In the genomic region with DNA sequence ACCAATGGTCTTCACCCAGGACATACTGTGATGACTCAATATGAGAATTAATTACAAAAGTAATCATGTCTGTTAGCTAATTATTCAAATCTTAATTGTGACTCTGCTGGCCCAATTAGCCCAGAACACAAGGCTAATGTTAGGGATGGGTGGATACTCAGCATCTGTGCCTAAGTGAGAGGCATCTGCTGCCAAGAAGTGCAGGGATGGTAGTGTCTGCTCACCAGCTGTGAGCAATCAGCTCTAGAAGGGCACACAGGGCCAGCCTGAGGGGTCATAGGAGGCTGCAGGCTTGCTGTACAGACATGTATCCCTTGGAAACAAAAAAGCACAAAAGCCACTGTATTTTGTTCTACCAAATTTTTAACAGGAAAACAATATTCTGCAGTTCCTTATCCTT, we compare ENCODE assay signal across 16 mouse cellular contexts.
DNase-seq lines count a peak whose midpoint lies in the region; ATAC-seq and TF ChIP-seq lines count a peak whose summit lies in the region.
"Had no signal": no experiment of that assay in that cellular context is flagged by ENCODE, and none has a peak within 500 bp of the region (broad histone marks: within the 10 kb centered on the region; RNA-seq: fewer than 3 reads in every experiment).

No protein-coding gene starts in this region.

- no peaks in the 10 kb centered on the region for H3K9me3 ChIP-seq in midbrain, embryonic 13.5 days
- H3K9me3 ChIP-seq in midbrain, embryonic 11.5 days (ENCODE audit: control insufficient read depth, low read length): no peaks in the 10 kb centered on the region
- H3K9me3 ChIP-seq in forebrain, embryonic 16.5 days (ENCODE audit: control insufficient read depth, low read length): no peaks in the 10 kb centered on the region
- no peaks in the 10 kb centered on the region for H3K9me3 ChIP-seq in hindbrain, postnatal 0 days (ENCODE audit: low read length)
- H3K9me3 ChIP-seq: heart, embryonic 15.5 days; intestine, embryonic 15.5 days; midbrain, embryonic 10.5 days had no signal

- no peaks in the 10 kb centered on the region for H3K36me3 ChIP-seq in midbrain, embryonic 13.5 days
- H3K36me3 ChIP-seq in midbrain, embryonic 11.5 days (ENCODE audit: control insufficient read depth, insufficient read depth, low read length): no peaks in the 10 kb centered on the region
- H3K36me3 ChIP-seq in forebrain, embryonic 16.5 days (ENCODE audit: control insufficient read depth, insufficient read depth): no peaks in the 10 kb centered on the region
- no peaks in the 10 kb centered on the region for H3K36me3 ChIP-seq in hindbrain, postnatal 0 days (ENCODE audit: insufficient read depth, low read length)
- H3K36me3 ChIP-seq: heart, embryonic 15.5 days; intestine, embryonic 15.5 days; midbrain, embryonic 10.5 days had no signal

- no peak overlapping the region for H3K27ac ChIP-seq in midbrain, embryonic 13.5 days
- no peak overlapping the region for H3K27ac ChIP-seq in midbrain, embryonic 11.5 days (ENCODE audit: low read depth, low read length)
- no peak overlapping the region for H3K27ac ChIP-seq in forebrain, embryonic 16.5 days (ENCODE audit: low read length)
- no peak overlapping the region for H3K27ac ChIP-seq in hindbrain, postnatal 0 days
- H3K27ac ChIP-seq: heart, embryonic 15.5 days; intestine, embryonic 15.5 days; midbrain, embryonic 10.5 days; stomach, postnatal 0 days had no signal

- no peak for TF ChIP-seq CTCF in hindbrain, postnatal 0 days (IDR thresholded peaks at IDR 0.05; ENCODE audit: low read depth)

- no peak overlapping the region for H3K4me3 ChIP-seq in midbrain, embryonic 13.5 days (replicated peaks)
- no peak overlapping the region for H3K4me3 ChIP-seq in midbrain, embryonic 11.5 days (ENCODE audit: low read depth, low read length)
- no peak overlapping the region for H3K4me3 ChIP-seq in forebrain, embryonic 16.5 days (replicated peaks; ENCODE audit: low read length)
- no peak overlapping the region for H3K4me3 ChIP-seq in hindbrain, postnatal 0 days (ENCODE audit: low read length)
- H3K4me3 ChIP-seq: heart, embryonic 15.5 days; intestine, embryonic 15.5 days; midbrain, embryonic 10.5 days had no signal

- H3K4me1 ChIP-seq in midbrain, embryonic 13.5 days (replicated peaks): no peaks in the 10 kb centered on the region
- 0 out of 2 replicates have a peak, but pooled peaks cover 2% of the 10 kb centered on the region for H3K4me1 ChIP-seq in midbrain, embryonic 11.5 days (ENCODE audit: control insufficient read depth, insufficient read depth, low read length)
- H3K4me1 ChIP-seq in forebrain, embryonic 16.5 days (replicated peaks; ENCODE audit: control insufficient read depth, insufficient read depth, low read length): 0 out of 2 replicates have a peak, but pooled peaks cover 3% of the 10 kb centered on the region
- H3K4me1 ChIP-seq in hindbrain, postnatal 0 days (ENCODE audit: insufficient read depth, low read length): no peaks in the 10 kb centered on the region
- H3K4me1 ChIP-seq: heart, embryonic 15.5 days; intestine, embryonic 15.5 days had no signal

- ATAC-seq in midbrain, embryonic 13.5 days: peak; percentile 58; the same call in 1 of the 2 replicates
- ATAC-seq in midbrain, embryonic 11.5 days (ENCODE audit: low FRiP score): no peak
- peak; percentile 61 for ATAC-seq in forebrain, embryonic 16.5 days
- peak; percentile 87 for ATAC-seq in hindbrain, postnatal 0 days
- no peak for ATAC-seq in inflammation-experienced regulatory T-cells, adult 6 months
- ATAC-seq: CD4-positive, CD25-positive, alpha-beta regulatory T cell, adult 4 months; intestine, embryonic 15.5 days had no signal

- H3K27me3 ChIP-seq in midbrain, embryonic 13.5 days: no peaks in the 10 kb centered on the region
- H3K27me3 ChIP-seq in midbrain, embryonic 11.5 days (ENCODE audit: control insufficient read depth, insufficient read depth, low read length): no peaks in the 10 kb centered on the region
- H3K27me3 ChIP-seq in forebrain, embryonic 16.5 days (replicated peaks; ENCODE audit: control insufficient read depth, insufficient read depth, low read length): no peaks in the 10 kb centered on the region
- no peaks in the 10 kb centered on the region for H3K27me3 ChIP-seq in hindbrain, postnatal 0 days (ENCODE audit: insufficient read depth, low read length)
- H3K27me3 ChIP-seq: heart, embryonic 15.5 days; intestine, embryonic 15.5 days had no signal

- H3K9ac ChIP-seq in midbrain, embryonic 13.5 days (replicated peaks): no peak overlapping the region
- no peak overlapping the region for H3K9ac ChIP-seq in midbrain, embryonic 11.5 days (ENCODE audit: low read length)
- no peak overlapping the region for H3K9ac ChIP-seq in forebrain, embryonic 16.5 days (replicated peaks; ENCODE audit: low read depth, low read length)
- H3K9ac ChIP-seq in hindbrain, postnatal 0 days (replicated peaks; ENCODE audit: low read length): no peak overlapping the region
- H3K9ac ChIP-seq: heart, embryonic 15.5 days; intestine, embryonic 15.5 days had no signal

- DNase-seq in midbrain, embryonic 11.5 days (ENCODE audit: low spot score, missing footprints): no peak
- peak; percentile 25 for DNase-seq in embryo, embryonic 11 days
- peak; percentile 56 for DNase-seq in hindbrain, postnatal 0 days (ENCODE audit: low spot score)
- DNase-seq in adrenal gland, postnatal 36 days: no peak
- DNase-seq: adrenal gland, postnatal 10 days; lung, postnatal 14 days; right cerebral cortex, adult 18-20 months; thymus, postnatal 25 days had no signal

- H3K4me2 ChIP-seq in midbrain, embryonic 13.5 days (replicated peaks): no peak overlapping the region
- H3K4me2 ChIP-seq in midbrain, embryonic 11.5 days: no peak overlapping the region
- no peak overlapping the region for H3K4me2 ChIP-seq in forebrain, embryonic 16.5 days (ENCODE audit: low read length)
- no peak overlapping the region for H3K4me2 ChIP-seq in hindbrain, postnatal 0 days (ENCODE audit: low read depth, low read length)
- H3K4me2 ChIP-seq: heart, embryonic 15.5 days; intestine, embryonic 15.5 days had no signal

Comparison
In these comparisons a context has a peak if more than half of its experiments do, and no peak if none do; other contexts are left out.
1. ATAC-seq: peak in midbrain, embryonic 13.5 days (single experiment), forebrain, embryonic 16.5 days (single experiment) and hindbrain, postnatal 0 days (single experiment); none in midbrain, embryonic 11.5 days (single experiment) and inflammation-experienced regulatory T-cells, adult 6 months (single experiment).
2. DNase-seq: peak in embryo, embryonic 11 days (single experiment) and hindbrain, postnatal 0 days (single experiment); none in midbrain, embryonic 11.5 days (single experiment) and adrenal gland, postnatal 36 days (0 of 2).